Mouse (Mus musculus) kidney, embryonic 14.5 days (tissue): ENCODE results near the gene Mfsd4b2. TPM values are rescaled to one million over a fixed set of nuclear protein-coding genes. Genes with fewer than 3 reads are reported as not detected.
"Not testable (repeated sequence)": the region's sequence is repeated elsewhere in the genome, so short reads cannot be mapped to it uniquely, and the experiment has no call there.

Experiments
- ATAC-seq: fragments of 200-750 bp; cut with Nextera tagmentation; 2 replicates; pipeline ENCODE4 v1.8.0; 2017; ENCODE audit warnings: moderate number of reproducible peaks, mild to moderate bottlenecking, moderate TSS enrichment, moderate library complexity; ENCODE audit not compliant: low FRiP score, low TSS enrichment
- H3K27ac ChIP-seq: fragments of 300-500 bp; sonication (generic); 2 replicates; pipeline ENCODE4 v1.5.1; 2014; ENCODE audit warnings: low read depth, mild to moderate bottlenecking, low read length, moderate library complexity, mixed read lengths
- H3K27me3 ChIP-seq: fragments of 300-500 bp; sonication (generic); 2 replicates; pipeline ENCODE4 v1.6.1; 2014; ENCODE audit warnings: mild to moderate bottlenecking, low read length; ENCODE audit not compliant: control insufficient read depth, insufficient read depth
- H3K36me3 ChIP-seq: fragments of 300-500 bp; sonication (generic); 2 replicates; pipeline ENCODE4 v1.6.1; 2014; ENCODE audit warnings: low read length, mixed read lengths; ENCODE audit not compliant: control insufficient read depth, insufficient read depth
- H3K4me1 ChIP-seq: fragments of 300-500 bp; sonication (generic); 2 replicates; pipeline ENCODE4 v1.6.1; 2014; ENCODE audit warnings: low read length, mixed read lengths; ENCODE audit not compliant: control insufficient read depth, insufficient read depth
- H3K4me2 ChIP-seq: fragments of 300-500 bp; sonication (generic); replicated peaks from 2 replicates; pipeline ENCODE4 v1.6.1; 2014; ENCODE audit warnings: low read depth, mild to moderate bottlenecking, low read length
- H3K4me3 ChIP-seq: fragments of 300-500 bp; sonication (generic); 2 replicates; pipeline ENCODE4 v1.5.1; 2014; ENCODE audit warnings: mild to moderate bottlenecking, low read length
- H3K9ac ChIP-seq: fragments of 300-500 bp; sonication (generic); 2 replicates; pipeline ENCODE4 v1.6.1; 2014; ENCODE audit warnings: low read depth, mild to moderate bottlenecking, low read length, moderate library complexity
- H3K9me3 ChIP-seq: fragments of 300-500 bp; sonication (generic); 2 replicates; pipeline ENCODE4 v1.6.1; 2016; ENCODE audit warnings: low read length; ENCODE audit not compliant: control insufficient read depth
- WGBS: fragments of 180-500 bp; shearing (Covaris S2); extraction: QIAGEN DNeasy Blood & Tissue Kit; methylation state at CpG from one replicate; pipeline ENCODE4 v1.1.7; 2014; 5-methylcytosine and 5-hydroxymethylcytosine counted together
- polyA plus RNA-seq: library from polyadenylated mRNA; unstranded; fragments of >200 nt; fragmentation: Nextera tagmentation; extraction: Ambion mirVana; gene quantifications from 2 replicates; pipeline ENCODE4 v1.2.1, GENCODE M21; 2014

Gene Mfsd4b2
- polyA plus RNA-seq, 1 experiment from 2014 or later, result not detected

DNA sequence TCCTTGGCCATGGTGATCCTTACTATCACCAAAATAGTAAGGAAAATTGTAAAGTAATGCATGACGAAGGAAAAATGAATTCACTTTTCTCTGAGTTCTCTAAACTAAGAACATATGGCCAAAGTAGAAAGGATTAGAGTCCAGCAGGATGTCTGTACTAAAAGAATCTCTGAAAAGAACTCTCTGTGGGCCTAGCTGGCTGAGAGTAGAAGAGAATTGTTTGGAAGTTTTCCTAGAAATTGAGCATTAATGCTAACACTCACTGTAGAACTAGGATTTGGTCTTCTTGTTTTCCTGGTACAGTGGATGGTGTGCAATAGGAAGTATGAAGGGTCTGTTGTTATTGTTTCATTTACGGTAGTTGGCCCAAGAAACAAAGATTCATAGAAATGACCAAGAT, 28.4 kb upstream of the Mfsd4b2 start:
- Histone ChIP-seq H3K27me3 (no peaks in the 10 kb centered on the region), H3K27ac (no peak overlapping the region), H3K4me3 (no peak overlapping the region), H3K36me3 (no peaks in the 10 kb centered on the region), H3K4me1 (no peaks in the 10 kb centered on the region), H3K9ac (no peak overlapping the region), H3K9me3 (no peaks in the 10 kb centered on the region), H3K4me2 (no peak overlapping the region)
- ATAC-seq, result no peak
- WGBS, result 80% methylated on average over 2 of the region's 2 CpGs

DNA sequence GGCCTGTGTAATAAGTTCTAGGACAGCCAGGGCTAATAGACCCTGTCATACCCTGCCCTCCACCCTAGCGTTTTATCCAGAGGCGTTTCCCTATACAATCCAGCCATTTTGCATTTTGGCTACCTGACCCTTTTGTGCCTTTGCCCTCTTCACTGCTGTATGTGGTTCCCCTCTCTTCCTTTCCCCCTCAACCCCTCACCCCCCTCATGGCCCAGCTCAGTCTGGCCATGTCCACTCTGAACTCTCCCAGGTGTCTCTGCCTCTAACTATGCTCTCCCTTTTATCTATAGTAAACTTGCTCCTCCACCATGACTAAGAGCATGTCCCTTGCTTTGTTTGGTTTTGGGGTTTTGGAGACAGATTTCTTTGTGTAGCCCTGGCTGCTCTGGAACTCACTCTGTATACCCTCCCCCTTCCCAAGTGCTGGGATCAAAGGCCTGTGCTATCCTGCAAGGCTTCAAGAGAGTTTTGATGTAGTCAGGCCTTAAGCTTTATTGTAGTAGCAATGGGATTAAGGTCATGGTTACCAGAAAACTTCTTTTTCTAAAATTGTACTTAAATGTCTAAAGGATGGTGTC, 22.7 kb upstream of the Mfsd4b2 start:
- H3K9me3 ChIP-seq, result no peaks in the 10 kb centered on the region
- no peaks in the 10 kb centered on the region for H3K27me3 ChIP-seq
- 96% methylated on average over 2 of the region's 2 CpGs for WGBS
- no peak overlapping the region for H3K4me3 ChIP-seq
- no peak overlapping the region for H3K27ac ChIP-seq
- no peak for ATAC-seq
- H3K9ac ChIP-seq, result no peak overlapping the region
- no peaks in the 10 kb centered on the region for H3K4me1 ChIP-seq
- H3K4me2 ChIP-seq, result no peak overlapping the region
- H3K36me3 ChIP-seq, result no peaks in the 10 kb centered on the region

DNA sequence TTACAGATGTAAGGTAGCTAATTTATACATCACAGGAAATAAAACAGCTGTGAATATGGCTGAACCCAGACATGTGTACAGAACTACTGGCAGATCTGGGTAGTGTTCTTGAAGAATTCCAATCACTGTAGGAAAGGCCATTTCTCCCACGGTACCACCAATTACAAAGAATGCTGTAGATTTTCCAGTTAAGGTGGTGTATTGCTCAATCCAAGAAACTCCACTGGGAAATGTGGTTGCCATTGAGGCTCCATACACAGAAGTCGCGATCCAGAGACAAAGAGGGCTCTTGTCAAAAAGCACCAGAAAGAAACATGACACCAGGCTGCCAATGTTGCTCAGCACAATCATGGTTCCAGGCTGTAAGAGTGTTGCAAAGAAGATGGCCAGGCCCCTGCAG, 20.5 kb upstream of the Mfsd4b2 start:
- not testable (repeated sequence) for ATAC-seq, H3K9ac ChIP-seq, H3K4me3 ChIP-seq, H3K4me2 ChIP-seq, H3K9me3 ChIP-seq, H3K27ac ChIP-seq, H3K27me3 ChIP-seq, H3K36me3 ChIP-seq, H3K4me1 ChIP-seq
- 92% methylated on average over 3 of the region's 3 CpGs for WGBS

DNA sequence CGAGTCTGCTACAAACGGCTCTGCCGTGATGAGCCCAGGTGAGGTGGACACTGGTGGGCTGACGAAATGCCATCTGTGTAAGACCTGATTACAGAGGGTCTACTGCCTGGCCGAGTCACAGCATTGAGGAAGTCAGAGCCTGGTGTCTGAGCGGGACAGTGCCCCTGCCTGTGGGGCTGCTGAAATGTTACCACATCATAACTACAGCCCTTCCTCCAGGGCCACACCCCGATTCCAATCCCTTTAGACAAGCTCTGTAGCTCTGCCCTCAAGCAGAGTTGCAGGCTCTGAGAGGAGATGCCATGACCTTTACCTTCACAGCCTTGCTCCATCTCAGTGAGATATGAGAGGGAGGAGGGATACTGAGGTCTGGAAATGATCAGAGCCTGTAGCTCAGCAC, 9.8 kb upstream of the Mfsd4b2 start:
- 80% methylated on average over 7 of the region's 7 CpGs for WGBS

DNA sequence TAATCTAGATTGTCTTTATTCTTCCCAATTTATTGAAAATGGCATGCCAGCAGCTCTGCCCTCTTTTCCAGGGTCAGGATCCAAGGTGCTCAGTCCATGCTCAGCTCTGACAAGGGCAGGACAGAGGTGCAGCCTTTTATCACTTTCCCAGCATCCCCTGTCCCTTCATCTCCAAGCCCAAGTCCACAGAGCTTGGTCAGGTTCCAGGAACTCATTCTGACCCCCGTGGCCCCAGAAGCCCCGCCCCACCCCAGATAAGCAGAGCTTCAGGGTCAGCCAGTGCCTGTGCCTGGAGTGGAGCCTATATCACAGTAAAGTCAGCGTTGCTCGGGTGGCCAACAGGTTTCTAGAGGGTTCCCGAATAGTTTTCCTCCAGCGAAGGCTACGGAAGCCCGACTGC, 2.2 kb downstream of the Mfsd4b2 start:
- ATAC-seq, H3K9me3 ChIP-seq, H3K4me1 ChIP-seq, H3K27ac ChIP-seq, H3K4me3 ChIP-seq, H3K9ac ChIP-seq, H3K36me3 ChIP-seq, H3K4me2 ChIP-seq: not testable (repeated sequence)
- WGBS, result 71% methylated on average over 8 of the region's 8 CpGs
- peaks cover 12% of the 10 kb centered on the region for H3K27me3 ChIP-seq

More for the DNA sequence above, 9.8 kb upstream of the Mfsd4b2 start:
- Histone ChIP-seq H3K9me3 (no peaks in the 10 kb centered on the region), H3K27ac (no peak overlapping the region), H3K4me2 (no peak overlapping the region), H3K27me3 (no peaks in the 10 kb centered on the region), H3K36me3 (no peaks in the 10 kb centered on the region), H3K9ac (no peak overlapping the region), H3K4me3 (no peak overlapping the region), H3K4me1 (no peaks in the 10 kb centered on the region)
- ATAC-seq, result no peak

DNA sequence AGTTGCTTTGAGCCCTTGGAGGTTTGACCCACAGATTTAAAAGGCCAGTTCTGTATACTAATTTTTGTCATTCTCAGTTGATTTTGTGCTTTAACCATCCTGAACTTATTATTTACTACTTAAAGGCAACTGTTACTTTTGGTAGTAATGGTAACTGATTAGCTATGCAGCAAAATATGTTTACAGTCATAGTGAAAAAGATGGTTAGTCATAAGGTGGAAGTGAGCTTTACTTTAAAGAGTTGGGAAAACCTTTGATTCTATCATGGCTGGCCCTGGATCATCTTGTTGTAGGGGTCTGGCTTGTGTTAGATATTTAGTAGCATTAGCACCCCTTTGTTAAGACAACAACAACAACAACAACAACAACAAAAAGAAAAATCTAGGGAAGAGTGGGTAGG, 14.1 kb downstream of the Mfsd4b2 start:
- Histone ChIP-seq H3K4me2 (no peak overlapping the region), H3K4me1 (no peaks in the 10 kb centered on the region), H3K4me3 (no peak overlapping the region), H3K36me3 (no peaks in the 10 kb centered on the region), H3K27ac (no peak overlapping the region), H3K9ac (no peak overlapping the region), H3K9me3 (no peaks in the 10 kb centered on the region), H3K27me3 (no peaks in the 10 kb centered on the region)
- no peak for ATAC-seq

DNA sequence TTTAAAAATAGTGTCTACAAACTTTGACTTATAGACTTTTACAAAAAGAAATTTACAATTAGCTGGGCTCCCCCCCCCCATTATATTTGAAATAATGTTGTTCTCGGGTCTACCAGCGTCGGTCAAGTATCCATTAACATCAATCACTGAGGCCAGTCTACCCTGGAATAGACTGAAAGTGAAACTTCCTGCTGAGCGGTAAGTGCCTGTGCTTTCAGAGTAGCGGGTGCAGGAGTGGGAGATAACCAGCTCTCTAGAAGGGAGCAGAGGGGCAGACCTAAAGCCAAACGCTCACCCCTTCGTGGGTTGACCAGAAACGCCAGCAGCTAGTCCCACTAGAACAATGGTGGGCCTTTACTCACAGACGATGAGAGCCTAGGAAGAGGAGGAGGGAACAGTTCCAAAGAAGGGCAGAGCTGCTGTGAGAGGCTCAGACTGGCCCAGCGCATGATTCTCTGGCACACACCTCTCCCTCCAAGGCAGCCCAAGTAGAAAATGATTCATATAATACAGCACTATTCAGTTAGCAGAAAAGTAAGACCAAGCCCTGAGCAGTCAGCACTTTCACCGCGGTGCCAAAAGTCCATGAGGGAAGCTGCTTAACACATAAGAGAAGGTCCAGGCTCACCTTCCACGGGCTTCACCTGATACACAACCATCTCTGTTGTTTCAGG, 17.8 kb downstream of the Mfsd4b2 start:
- H3K27ac ChIP-seq, result no peak overlapping the region
- no peak overlapping the region for H3K4me2 ChIP-seq
- H3K27me3 ChIP-seq, result no peaks in the 10 kb centered on the region
- no peak overlapping the region for H3K9ac ChIP-seq
- no peak for ATAC-seq
- H3K4me1 ChIP-seq, result no peaks in the 10 kb centered on the region
- no peaks in the 10 kb centered on the region for H3K36me3 ChIP-seq
- 70% methylated on average over 13 of the region's 13 CpGs for WGBS
- H3K4me3 ChIP-seq, result no peak overlapping the region
- H3K9me3 ChIP-seq, result no peaks in the 10 kb centered on the region

DNA sequence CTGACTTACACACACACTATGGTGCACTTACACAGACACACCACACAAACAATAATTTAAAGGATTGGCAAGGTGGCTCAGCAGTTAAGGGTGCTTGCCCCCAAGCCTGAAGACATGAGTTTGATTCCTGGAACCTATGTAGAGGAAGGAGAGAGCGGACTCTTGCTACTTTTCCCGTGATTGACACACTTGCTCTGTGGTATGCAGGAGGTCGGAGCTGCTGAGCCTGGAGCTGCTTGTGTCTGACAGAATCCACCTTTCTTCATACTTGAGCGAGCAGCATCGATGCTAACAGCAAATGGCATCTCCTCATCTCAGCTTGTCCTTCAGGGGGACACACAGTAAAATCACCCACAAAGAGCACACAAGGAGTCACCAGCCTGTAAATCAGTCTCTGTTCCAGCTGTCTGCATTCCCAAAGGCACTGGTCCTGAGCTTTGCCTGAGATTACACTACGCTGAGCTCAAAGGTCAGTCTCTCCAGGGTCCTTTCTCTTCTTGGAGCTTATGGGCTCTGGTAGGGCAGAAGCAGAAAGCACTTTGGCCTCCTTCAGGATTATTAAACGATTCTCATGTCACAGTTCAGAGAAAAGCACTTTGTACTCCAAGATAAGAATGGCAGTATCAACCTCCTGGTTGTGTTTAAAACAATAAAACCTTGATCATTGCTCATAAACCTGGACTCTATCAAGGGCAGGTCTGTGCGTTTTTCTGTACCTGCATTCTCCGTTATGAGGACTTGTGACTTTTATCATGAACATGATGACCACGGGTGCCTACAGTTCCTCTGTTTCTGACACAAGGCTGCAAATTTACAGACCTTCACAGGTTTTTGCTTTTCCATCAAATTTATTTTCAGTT, 19.7 kb downstream of the Mfsd4b2 start:
- H3K27ac ChIP-seq, result no peak overlapping the region
- ATAC-seq, result no peak
- 52% methylated on average over 10 of the region's 10 CpGs for WGBS

DNA sequence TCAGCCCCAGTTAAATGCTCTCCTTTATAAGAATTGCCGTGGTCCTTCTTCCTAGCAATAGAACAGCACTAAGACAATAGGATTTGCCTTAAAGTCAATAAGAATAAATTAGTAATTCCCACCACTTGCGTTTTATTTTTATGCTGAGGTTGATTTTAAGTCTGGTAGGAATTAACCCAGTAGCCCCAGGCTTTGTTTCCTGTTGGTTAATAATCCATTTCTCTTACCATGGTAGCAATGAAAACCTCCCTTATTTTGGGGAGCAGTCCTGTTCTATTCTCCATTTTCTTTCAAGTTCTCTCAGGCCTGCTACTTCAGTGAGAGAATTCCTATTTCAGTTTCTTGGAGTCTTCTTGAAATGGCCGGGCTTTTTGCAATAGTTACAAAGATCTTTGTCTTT, 22.5 kb downstream of the Mfsd4b2 start:
- H3K4me2 ChIP-seq, result no peak overlapping the region
- H3K9ac ChIP-seq, result no peak overlapping the region
- 79% methylated on average over 3 of the region's 3 CpGs for WGBS
- ATAC-seq, result no peak
- H3K4me1 ChIP-seq, result 0 out of 2 replicates have a peak, but pooled peaks cover 4% of the 10 kb centered on the region
- no peaks in the 10 kb centered on the region for H3K27me3 ChIP-seq
- 0 out of 2 replicates have a peak, but pooled peaks cover 2% of the 10 kb centered on the region for H3K9me3 ChIP-seq
- no peak overlapping the region for H3K27ac ChIP-seq
- H3K4me3 ChIP-seq, result no peak overlapping the region
- no peaks in the 10 kb centered on the region for H3K36me3 ChIP-seq

More for the DNA sequence above, 19.7 kb downstream of the Mfsd4b2 start:
- no peaks in the 10 kb centered on the region for H3K4me1 ChIP-seq
- no peaks in the 10 kb centered on the region for H3K36me3 ChIP-seq
- H3K4me2 ChIP-seq, result no peak overlapping the region
- H3K9ac ChIP-seq, result no peak overlapping the region
- H3K27me3 ChIP-seq, result no peaks in the 10 kb centered on the region
- no peaks in the 10 kb centered on the region for H3K9me3 ChIP-seq
- no peak overlapping the region for H3K4me3 ChIP-seq
